Mouse (Mus musculus) liver, embryonic 16.5 days (tissue): Measurements from ENCODE around the gene Med14. TPM values are rescaled to one million over a fixed set of nuclear protein-coding genes. Genes with fewer than 3 reads are reported as not detected.

Source experiments
- ATAC-seq: fragments of 200-750 bp; cut with Nextera tagmentation; 2 replicates; pipeline ENCODE4 v1.8.0; 2017; ENCODE audit warnings: low read depth, mild to moderate bottlenecking, moderate number of reproducible peaks, moderate library complexity
- H3K27ac ChIP-seq: fragments of 300-500 bp; sonication (generic); 2 replicates; pipeline ENCODE4 v1.5.1; 2014; ENCODE audit warnings: mild to moderate bottlenecking, low read length
- H3K27me3 ChIP-seq: fragments of 300-500 bp; sonication (generic); 2 replicates; pipeline ENCODE4 v1.6.1; 2014; ENCODE audit warnings: low read depth, low read length, mixed read lengths; ENCODE audit not compliant: control insufficient read depth, insufficient read depth
- H3K36me3 ChIP-seq: fragments of 300-500 bp; sonication (generic); 2 replicates; pipeline ENCODE4 v1.6.1; 2014; ENCODE audit warnings: mild to moderate bottlenecking; ENCODE audit not compliant: control insufficient read depth, insufficient read depth
- H3K4me1 ChIP-seq: fragments of 300-500 bp; sonication (generic); 2 replicates; pipeline ENCODE4 v1.6.1; 2014; ENCODE audit warnings: low read depth, low read length, mixed read lengths; ENCODE audit not compliant: control insufficient read depth
- H3K4me2 ChIP-seq: fragments of 300-500 bp; sonication (generic); 2 replicates; pipeline ENCODE4 v1.6.1; 2014; ENCODE audit warnings: low read depth, low read length, mixed read lengths
- H3K4me3 ChIP-seq: fragments of 300-500 bp; sonication (generic); 2 replicates; pipeline ENCODE4 v1.5.1; 2014; ENCODE audit warnings: low read depth, mild to moderate bottlenecking, low read length
- H3K9ac ChIP-seq: fragments of 300-500 bp; sonication (generic); 2 replicates; pipeline ENCODE4 v1.6.1; 2014; ENCODE audit warnings: low read depth, low read length
- H3K9me3 ChIP-seq: fragments of 300-500 bp; sonication (generic); replicated peaks from 2 replicates; pipeline ENCODE4 v1.6.1; 2016; ENCODE audit warnings: low read length; ENCODE audit not compliant: control insufficient read depth
- WGBS: fragments of 180-500 bp; shearing (Covaris S2); extraction: QIAGEN DNeasy Blood & Tissue Kit; methylation state at CpG from one replicate; pipeline ENCODE4 v1.1.7; 2014; ENCODE audit not compliant: insufficient replicate concordance; 5-methylcytosine and 5-hydroxymethylcytosine counted together
- polyA plus RNA-seq: library from polyadenylated mRNA; unstranded; fragments of >200 nt; fragmentation: Nextera tagmentation; extraction: Ambion mirVana; gene quantifications from 2 replicates; pipeline ENCODE4 v1.2.1, GENCODE M21; 2015

Med14 gene
- polyA plus RNA-seq, 1 experiment from 2014 or later = 4.4 TPM

DNA sequence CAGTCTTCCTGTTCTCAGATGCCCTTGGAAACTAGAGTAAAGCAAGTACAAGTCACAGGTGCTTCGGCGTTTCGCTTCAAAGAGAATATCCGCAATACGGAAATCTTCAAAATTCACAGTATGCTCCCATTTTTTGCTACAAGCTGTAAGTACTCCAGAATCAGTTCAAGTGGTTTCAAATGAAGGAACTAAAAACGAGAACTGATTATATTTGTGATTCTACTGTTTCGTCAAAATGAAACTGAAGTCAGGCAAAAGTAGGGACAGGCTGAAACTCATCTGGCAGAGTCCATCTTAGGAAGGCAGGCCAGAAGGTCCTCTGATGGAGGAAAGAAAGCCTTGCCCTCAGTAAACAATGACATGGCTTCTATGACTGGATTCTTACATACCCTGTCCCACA is 48.1 kb downstream of the Med14 start:
- WGBS = 84% methylated on average over 7 of the region's 7 CpGs
- Histone ChIP-seq H3K4me1 (no peaks in the 10 kb centered on the region), H3K36me3 (no peaks in the 10 kb centered on the region; the same call in 1 of the 2 replicates), H3K9ac (no peak overlapping the region), H3K27me3 (no peaks in the 10 kb centered on the region), H3K4me2 (no peak overlapping the region), H3K4me3 (no peak overlapping the region), H3K9me3 (no peaks in the 10 kb centered on the region), H3K27ac (no peak overlapping the region)
- no peak for ATAC-seq

- 71% methylated on average over 8 of the region's 8 CpGs for WGBS
- Histone ChIP-seq H3K9me3 (no peaks in the 10 kb centered on the region), H3K4me2 (no peak overlapping the region), H3K27ac (no peak overlapping the region), H3K36me3 (0 out of 2 replicates have a peak, but pooled peaks cover 4% of the 10 kb centered on the region), H3K9ac (no peak overlapping the region), H3K4me3 (no peak overlapping the region), H3K4me1 (no peaks in the 10 kb centered on the region), H3K27me3 (no peaks in the 10 kb centered on the region)
- no peak for ATAC-seq
Observed at GRCm38 (mm10) chrX:12686910-12687309, 75.0 kb downstream of the Med14 start.

GRCm38 (mm10) chrX:12686071-12686470 is 75.8 kb downstream of the Med14 start:
- Histone ChIP-seq H3K36me3 (0 out of 2 replicates have a peak, but pooled peaks cover 4% of the 10 kb centered on the region), H3K4me1 (no peaks in the 10 kb centered on the region), H3K9me3 (no peaks in the 10 kb centered on the region), H3K4me2 (no peak overlapping the region), H3K4me3 (no peak overlapping the region), H3K27ac (no peak overlapping the region), H3K27me3 (no peaks in the 10 kb centered on the region), H3K9ac (no peak overlapping the region)
- ATAC-seq = no peak

DNA sequence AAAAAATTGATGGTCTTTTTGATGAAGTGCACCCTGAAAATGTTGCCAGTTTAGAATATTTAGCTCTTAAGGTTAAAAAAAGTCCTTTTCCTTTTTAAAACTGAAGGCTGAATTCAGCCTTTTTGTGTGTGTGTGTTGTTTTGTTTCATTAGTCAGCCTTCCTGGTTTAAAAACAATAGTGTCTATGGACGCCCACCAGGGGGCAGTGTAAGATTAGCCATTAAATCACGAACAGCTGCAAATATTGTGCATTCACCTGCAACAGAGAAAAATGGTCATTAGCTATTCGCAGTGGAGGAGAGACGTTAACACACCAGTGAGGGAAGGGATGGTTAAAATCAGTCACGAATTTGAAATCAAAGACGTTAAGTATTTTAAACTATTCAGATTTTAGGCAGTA is 84.5 kb downstream of the Med14 start:
- Histone ChIP-seq H3K4me1 (no peaks in the 10 kb centered on the region), H3K9me3 (no peaks in the 10 kb centered on the region), H3K27ac (no peak overlapping the region), H3K27me3 (no peaks in the 10 kb centered on the region), H3K9ac (no peak overlapping the region), H3K4me2 (no peak overlapping the region), H3K4me3 (no peak overlapping the region), H3K36me3 (no peaks in the 10 kb centered on the region)
- no peak for ATAC-seq
- WGBS = 28% methylated on average over 6 of the region's 6 CpGs

DNA sequence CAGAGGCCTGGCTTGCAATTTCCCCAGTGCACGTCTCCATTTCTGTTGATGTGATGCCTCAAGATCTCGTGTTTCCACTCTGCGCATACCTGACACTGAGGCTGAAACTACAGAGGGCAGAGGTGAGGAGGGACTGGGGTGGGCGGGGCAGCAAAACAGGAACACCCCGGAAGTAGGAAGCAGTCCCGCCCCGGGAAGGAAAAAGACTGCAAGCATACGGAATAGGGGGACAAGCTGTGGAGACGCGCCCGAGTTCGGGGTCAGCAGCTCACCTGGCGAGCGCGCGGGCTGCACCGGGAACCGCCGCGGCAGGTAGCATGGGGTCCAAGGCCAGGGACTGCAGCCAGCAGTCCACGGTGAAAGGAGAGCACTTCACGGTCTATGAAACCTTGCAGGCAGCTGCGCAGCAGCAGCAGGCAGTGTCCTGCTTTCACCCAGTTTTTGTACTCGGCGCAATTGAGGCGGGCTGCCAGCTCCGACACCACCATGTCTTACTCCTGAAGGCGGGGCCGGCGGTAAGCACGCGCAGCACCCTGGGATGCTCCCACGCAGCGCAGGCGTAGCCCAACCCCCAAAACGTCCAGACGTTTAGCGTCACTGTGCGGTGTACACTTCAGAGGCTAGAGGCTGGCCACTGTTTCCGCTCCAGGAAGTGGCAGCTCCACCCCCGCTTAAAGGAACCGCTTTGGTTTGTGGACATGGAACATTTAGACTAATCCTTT is 88.7 kb downstream of the Med14 start, which contains the start of gene 1810030O07Rik:
Gene 1810030O07Rik (minus strand): TSS at position 615 of the 722 bp plus-strand sequence.
- Histone ChIP-seq H3K9ac (peak within 1 kb of the TSS; percentile 72), H3K36me3 (no peaks in the 10 kb centered on the region), H3K4me2 (peak within 1 kb of the TSS; percentile 61), H3K27me3 (no peaks in the 10 kb centered on the region), H3K9me3 (no peaks in the 10 kb centered on the region), H3K4me1 (no peaks in the 10 kb centered on the region; the same call in 1 of the 2 replicates), H3K27ac (peak within 1 kb of the TSS; percentile 87), H3K4me3 (peak within 1 kb of the TSS; percentile 77)
- peak; percentile 100 for ATAC-seq
- 10% methylated on average over 42 of the region's 42 CpGs for WGBS

GRCm38 (mm10) chrX:12653879-12654278 is 108.0 kb downstream of the Med14 start:
- Histone ChIP-seq H3K4me1 (no peaks in the 10 kb centered on the region), H3K36me3 (peaks cover 5% of the 10 kb centered on the region), H3K27me3 (no peaks in the 10 kb centered on the region), H3K9ac (no peak overlapping the region), H3K27ac (no peak overlapping the region), H3K4me2 (no peak overlapping the region), H3K4me3 (no peak overlapping the region), H3K9me3 (no peaks in the 10 kb centered on the region)
- WGBS = 58% methylated on average over 2 of the region's 2 CpGs
- no peak for ATAC-seq

GRCm38 (mm10) chrX:12651906-12652305 is 110.0 kb downstream of the Med14 start:
- H3K27ac ChIP-seq = no peak overlapping the region
- no peak overlapping the region for H3K4me3 ChIP-seq
- H3K9me3 ChIP-seq = no peaks in the 10 kb centered on the region
- no peaks in the 10 kb centered on the region for H3K27me3 ChIP-seq
- no peak overlapping the region for H3K4me2 ChIP-seq
- no peak for ATAC-seq
- peaks cover under 1% of the 10 kb centered on the region for H3K36me3 ChIP-seq
- WGBS = 80% methylated on average over 16 of the region's 16 CpGs
- no peak overlapping the region for H3K9ac ChIP-seq
- H3K4me1 ChIP-seq = no peaks in the 10 kb centered on the region

DNA sequence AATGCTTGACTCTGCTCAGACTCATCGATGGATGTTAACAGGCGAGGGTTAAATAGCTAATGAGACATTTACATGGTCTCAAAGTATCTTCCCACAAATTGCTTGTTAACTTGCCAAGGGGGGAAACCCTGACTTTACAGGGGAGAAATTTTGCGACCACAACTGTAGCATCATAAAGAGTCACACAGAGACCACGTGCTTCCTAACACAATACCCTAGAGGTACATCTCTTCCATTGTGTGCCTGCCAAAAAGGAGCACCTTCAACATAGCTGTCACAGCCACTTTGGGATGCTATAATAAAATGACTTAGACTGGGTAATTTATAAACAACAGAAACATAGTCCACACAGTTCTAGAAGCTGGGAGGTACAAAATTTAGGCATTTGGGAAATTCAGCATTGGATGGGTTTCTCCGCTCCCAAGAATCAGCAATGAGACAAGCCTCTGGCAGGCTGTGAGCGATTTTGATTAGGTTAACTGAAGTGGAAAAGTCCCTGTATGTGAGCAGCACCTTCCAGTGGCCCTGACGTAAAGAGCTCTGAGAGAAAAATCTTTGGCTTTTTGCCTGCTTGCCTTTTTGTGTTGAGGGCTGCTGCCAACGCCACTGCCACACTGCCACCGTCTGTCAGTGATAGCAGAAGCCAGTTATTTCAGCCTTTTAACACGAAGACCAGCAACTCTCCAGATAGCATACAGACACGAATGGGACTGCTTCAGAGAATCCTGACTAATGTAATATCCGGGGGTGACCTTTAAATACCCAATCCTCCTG is 116.2 kb downstream of the Med14 start:
- Histone ChIP-seq H3K9me3 (no peaks in the 10 kb centered on the region), H3K4me1 (no peaks in the 10 kb centered on the region), H3K27ac (no peak overlapping the region), H3K4me2 (no peak overlapping the region), H3K36me3 (no peaks in the 10 kb centered on the region), H3K4me3 (no peak overlapping the region), H3K9ac (no peak overlapping the region), H3K27me3 (no peaks in the 10 kb centered on the region)
- no peak for ATAC-seq
- WGBS = 55% methylated on average over 12 of the region's 12 CpGs

DNA sequence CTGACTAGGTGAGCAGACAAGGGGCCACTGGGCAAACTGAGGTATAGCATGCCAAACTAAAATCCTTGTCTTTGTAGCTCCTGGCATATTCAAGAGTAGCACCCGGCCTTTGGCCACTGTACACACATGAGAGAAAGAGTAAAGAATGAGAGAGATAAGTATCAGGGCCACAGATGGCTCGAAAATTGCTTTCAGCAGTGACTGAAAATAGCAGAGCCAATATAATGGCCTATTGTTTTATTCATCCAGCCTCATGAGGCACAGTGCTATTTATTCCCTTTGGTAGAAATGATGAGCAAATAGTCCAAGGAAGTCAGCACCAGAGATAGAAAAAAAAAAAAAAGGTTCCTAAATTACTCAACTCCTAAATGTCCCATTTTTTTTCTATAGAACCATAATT is 116.9 kb downstream of the Med14 start:
- WGBS = 40% methylated on average over 2 of the region's 2 CpGs
- H3K4me2 ChIP-seq = no peak overlapping the region
- ATAC-seq = no peak
- H3K9ac ChIP-seq = no peak overlapping the region
- H3K9me3 ChIP-seq = no peaks in the 10 kb centered on the region
- no peaks in the 10 kb centered on the region for H3K27me3 ChIP-seq
- H3K4me3 ChIP-seq = no peak overlapping the region
- H3K27ac ChIP-seq = no peak overlapping the region
- no peaks in the 10 kb centered on the region for H3K4me1 ChIP-seq
- H3K36me3 ChIP-seq = no peaks in the 10 kb centered on the region
